In the genomic region with DNA sequence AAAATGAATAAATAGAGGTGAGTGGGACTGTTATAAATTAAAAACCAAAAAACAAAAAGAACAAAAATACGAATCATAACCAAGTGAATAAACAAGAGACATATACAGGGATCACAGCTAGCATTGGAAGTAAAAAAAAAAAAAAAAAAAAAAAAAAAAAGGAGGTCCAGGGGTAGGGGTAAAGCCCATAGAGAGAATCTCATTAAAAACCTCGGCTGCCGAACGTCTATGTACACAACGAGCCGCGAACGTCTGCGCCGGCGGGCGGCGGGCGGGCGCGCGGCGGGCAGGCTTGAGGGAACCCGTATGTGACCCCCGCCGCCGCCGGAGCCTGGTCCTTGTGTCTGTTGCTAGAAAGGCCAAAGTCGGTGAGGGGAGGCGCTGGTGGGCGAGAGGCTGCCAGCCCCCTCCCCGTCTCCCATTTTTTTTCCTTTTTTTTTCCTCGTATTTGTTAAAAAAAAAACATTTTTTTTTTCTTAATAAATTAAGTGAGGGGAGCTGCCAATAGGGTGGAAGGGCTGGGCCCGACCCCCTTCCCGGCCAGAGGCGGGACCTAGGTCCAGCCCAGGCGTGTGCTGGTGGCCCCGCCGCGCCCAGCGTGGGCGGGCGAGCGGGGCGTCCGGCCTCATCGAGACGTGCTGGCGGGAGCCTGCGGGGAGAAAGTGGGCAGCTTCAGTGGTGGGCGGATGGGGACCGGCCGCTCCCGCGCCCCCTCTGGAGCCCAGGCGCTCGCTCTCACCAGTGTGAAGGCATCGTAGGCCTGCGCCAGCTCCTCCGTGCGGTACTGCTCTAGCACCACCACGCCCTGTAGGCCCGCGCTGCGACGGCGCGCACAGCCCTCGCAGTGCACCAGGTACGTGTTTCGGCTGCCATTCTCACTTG, we compare ENCODE assay signal across 9 mouse cellular contexts. TPM values are rescaled to one million over a fixed set of nuclear protein-coding genes. Genes with fewer than 3 reads are reported as not detected.
DNase-seq lines count a peak whose midpoint lies in the region; ATAC-seq lines count a peak whose summit lies in the region.
"Had no signal": no experiment of that assay in that cellular context is flagged by ENCODE, and none has a peak within 500 bp of the region (broad histone marks: within the 10 kb centered on the region; RNA-seq: fewer than 3 reads in every experiment).

No protein-coding gene starts in this region.

- ATAC-seq in hindbrain, embryonic 12.5 days (ENCODE audit: low FRiP score) = no peak
- ATAC-seq in midbrain, embryonic 14.5 days (ENCODE audit: low FRiP score, low TSS enrichment) = no peak
- ATAC-seq in megakaryocyte-erythroid progenitor cell, adult 5-6 weeks (replicated peaks; ENCODE audit: low FRiP score, low TSS enrichment, poor library complexity, severe bottlenecking) = no peak

- 16% methylated on average over 66 of the region's 66 CpGs for WGBS in hindbrain, embryonic 12.5 days
- WGBS in midbrain, embryonic 14.5 days = 16% methylated on average over 65 of the region's 66 CpGs

- DNase-seq in adrenal gland, postnatal 14 days = peak; percentile 42
- no peak for DNase-seq in adrenal gland, adult 2 months
- DNase-seq in thymus, postnatal 4 days = peak; percentile 54
- DNase-seq in thymus, postnatal 0 days (ENCODE audit: low spot score) = no peak
- peak; percentile 56 for DNase-seq in midbrain, embryonic 14.5 days
- DNase-seq in natural killer cell, adult 2 months (ENCODE audit: low spot score in 2 of 2) = no peak

- 0 out of 2 replicates have a peak overlapping the region, but pooled peaks have one; percentile 15 for H3K4me2 ChIP-seq in hindbrain, embryonic 12.5 days (replicated peaks)
- no peak overlapping the region for H3K4me2 ChIP-seq in midbrain, embryonic 14.5 days (ENCODE audit: low read length)

- H3K4me3 ChIP-seq in hindbrain, embryonic 12.5 days = no peak overlapping the region
- no peak overlapping the region for H3K4me3 ChIP-seq in midbrain, embryonic 14.5 days (replicated peaks; ENCODE audit: low read depth, low read length)

- no peaks in the 10 kb centered on the region for H3K9me3 ChIP-seq in hindbrain, embryonic 12.5 days (replicated peaks)
- no peaks in the 10 kb centered on the region for H3K9me3 ChIP-seq in midbrain, embryonic 14.5 days (ENCODE audit: control insufficient read depth, low read length)

- H3K27me3 ChIP-seq in hindbrain, embryonic 12.5 days = peaks cover 26% of the 10 kb centered on the region
- H3K27me3 ChIP-seq in midbrain, embryonic 14.5 days (ENCODE audit: control insufficient read depth, insufficient read depth, low read length) = no peaks in the 10 kb centered on the region

- no peak overlapping the region for H3K27ac ChIP-seq in hindbrain, embryonic 12.5 days
- H3K27ac ChIP-seq in midbrain, embryonic 14.5 days (replicated peaks; ENCODE audit: low read depth, low read length) = no peak overlapping the region
- H3K27ac ChIP-seq: liver, embryonic 14.5 days had no signal

- peak overlapping the region; percentile 38 for H3K9ac ChIP-seq in hindbrain, embryonic 12.5 days
- H3K9ac ChIP-seq in midbrain, embryonic 14.5 days (replicated peaks; ENCODE audit: low read length) = no peak overlapping the region; the same call in 1 of the 2 replicates
- H3K9ac ChIP-seq: liver, embryonic 14.5 days had no signal

- peaks cover 53% of the 10 kb centered on the region for H3K36me3 ChIP-seq in hindbrain, embryonic 12.5 days
- H3K36me3 ChIP-seq in midbrain, embryonic 14.5 days (ENCODE audit: control insufficient read depth, insufficient read depth, low read length) = peaks cover 66% of the 10 kb centered on the region

- peaks cover 34% of the 10 kb centered on the region for H3K4me1 ChIP-seq in hindbrain, embryonic 12.5 days
- peaks cover 14% of the 10 kb centered on the region; the same call in 1 of the 2 replicates for H3K4me1 ChIP-seq in midbrain, embryonic 14.5 days (ENCODE audit: control insufficient read depth, insufficient read depth, low read length)

RNA-seq across cellular contexts. Expression of a gene that starts 1.4 kb away (rescaled TPM):
- 29.5 and 30.2 TPM in 2 replicates for total RNA-seq in adrenal gland, postnatal 14 days (2021)
- 10 to 100 TPM; 10.8 to 16.0 TPM for total RNA-seq in adrenal gland, adult 2 months (2021)
- polyA plus RNA-seq in adrenal gland, adult 2 months (2012; rRNA removed) = 86.3 and 94.7 TPM in 2 replicates
- 10.4 and 12.9 TPM in 2 replicates for polyA plus RNA-seq in thymus, postnatal 0 days (2015; fragmentation: Nextera tagmentation; extraction: Ambion mirVana)
- 13.2 and 14.8 TPM in 2 replicates for polyA plus RNA-seq in hindbrain, embryonic 12.5 days (2016; fragmentation: Nextera tagmentation; extraction: Ambion mirVana)
- 2.6 and 4.9 TPM in 2 replicates for polyA plus RNA-seq in midbrain, embryonic 14.5 days (2014; fragmentation: Nextera tagmentation; extraction: Ambion mirVana)
- 0.37 TPM in 1 of 2 replicates, not detected in the other for total RNA-seq in megakaryocyte-erythroid progenitor cell, adult 5-6 weeks (2014; fragmentation: Nextera tagmentation)
- not detected in 2 replicates for total RNA-seq in megakaryocyte-erythroid progenitor cell, adult 5-6 weeks (2017)

RNA-seq across cellular contexts. Expression of a gene that starts 4.0 kb away (rescaled TPM):
- total RNA-seq in adrenal gland, postnatal 14 days (2021) = 34.2 and 42.6 TPM in 2 replicates
- total RNA-seq in adrenal gland, adult 2 months (2021) = 10 to 100 TPM; 44.2 to 59.7 TPM
- polyA plus RNA-seq in adrenal gland, adult 2 months (2012; rRNA removed) = 10.7 and 11.8 TPM in 2 replicates
- polyA plus RNA-seq in thymus, postnatal 0 days (2015; fragmentation: Nextera tagmentation; extraction: Ambion mirVana) = 25.9 and 28.3 TPM in 2 replicates
- 48.0 and 50.5 TPM in 2 replicates for polyA plus RNA-seq in hindbrain, embryonic 12.5 days (2016; fragmentation: Nextera tagmentation; extraction: Ambion mirVana)
- polyA plus RNA-seq in midbrain, embryonic 14.5 days (2014; fragmentation: Nextera tagmentation; extraction: Ambion mirVana) = 17.0 and 24.8 TPM in 2 replicates
- 16.2 and 20.9 TPM in 2 replicates for total RNA-seq in megakaryocyte-erythroid progenitor cell, adult 5-6 weeks (2014; fragmentation: Nextera tagmentation)
- 36.7 and 41.7 TPM in 2 replicates for total RNA-seq in megakaryocyte-erythroid progenitor cell, adult 5-6 weeks (2017)

RNA-seq across cellular contexts. Expression of a gene that starts 4.2 kb away (rescaled TPM):
- 124 and 137 TPM in 2 replicates for total RNA-seq in adrenal gland, postnatal 14 days (2021)
- 100 to 1,000 TPM; 124 to 157 TPM for total RNA-seq in adrenal gland, adult 2 months (2021)
- polyA plus RNA-seq in adrenal gland, adult 2 months (2012; rRNA removed) = 175 and 193 TPM in 2 replicates
- 194 and 211 TPM in 2 replicates for polyA plus RNA-seq in thymus, postnatal 0 days (2015; fragmentation: Nextera tagmentation; extraction: Ambion mirVana)
- 94.0 and 103 TPM in 2 replicates for polyA plus RNA-seq in hindbrain, embryonic 12.5 days (2016; fragmentation: Nextera tagmentation; extraction: Ambion mirVana)
- polyA plus RNA-seq in midbrain, embryonic 14.5 days (2014; fragmentation: Nextera tagmentation; extraction: Ambion mirVana) = 97.6 and 123 TPM in 2 replicates
- 161 and 169 TPM in 2 replicates for total RNA-seq in megakaryocyte-erythroid progenitor cell, adult 5-6 weeks (2014; fragmentation: Nextera tagmentation)
- total RNA-seq in megakaryocyte-erythroid progenitor cell, adult 5-6 weeks (2017) = 156 and 170 TPM in 2 replicates

RNA-seq across cellular contexts. Expression of a gene that starts 14.0 kb away (rescaled TPM):
- total RNA-seq in adrenal gland, postnatal 14 days (2021) = 53.7 and 61.3 TPM in 2 replicates
- total RNA-seq in adrenal gland, adult 2 months (2021) = 10 to 100 TPM; 31.4 to 41.5 TPM
- 17.4 and 18.7 TPM in 2 replicates for polyA plus RNA-seq in adrenal gland, adult 2 months (2012; rRNA removed)
- polyA plus RNA-seq in thymus, postnatal 0 days (2015; fragmentation: Nextera tagmentation; extraction: Ambion mirVana) = 31.5 and 45.6 TPM in 2 replicates
- 51.4 and 51.6 TPM in 2 replicates for polyA plus RNA-seq in hindbrain, embryonic 12.5 days (2016; fragmentation: Nextera tagmentation; extraction: Ambion mirVana)
- polyA plus RNA-seq in midbrain, embryonic 14.5 days (2014; fragmentation: Nextera tagmentation; extraction: Ambion mirVana) = 41.1 and 41.2 TPM in 2 replicates
- 19.3 and 22.1 TPM in 2 replicates for total RNA-seq in megakaryocyte-erythroid progenitor cell, adult 5-6 weeks (2014; fragmentation: Nextera tagmentation)
- total RNA-seq in megakaryocyte-erythroid progenitor cell, adult 5-6 weeks (2017) = 1.6 and 2.7 TPM in 2 replicates

RNA-seq across cellular contexts. Expression of a gene that starts 30.2 kb away (rescaled TPM):
- total RNA-seq in adrenal gland, postnatal 14 days (2021) = 109 and 118 TPM in 2 replicates
- 10 to 100 TPM; 71.0 to 92.8 TPM for total RNA-seq in adrenal gland, adult 2 months (2021)
- polyA plus RNA-seq in adrenal gland, adult 2 months (2012; rRNA removed) = 83.4 and 107 TPM in 2 replicates
- polyA plus RNA-seq in thymus, postnatal 0 days (2015; fragmentation: Nextera tagmentation; extraction: Ambion mirVana) = 10.7 and 13.2 TPM in 2 replicates
- 93.4 and 97.6 TPM in 2 replicates for polyA plus RNA-seq in hindbrain, embryonic 12.5 days (2016; fragmentation: Nextera tagmentation; extraction: Ambion mirVana)
- polyA plus RNA-seq in midbrain, embryonic 14.5 days (2014; fragmentation: Nextera tagmentation; extraction: Ambion mirVana) = 77.5 and 80.8 TPM in 2 replicates
- total RNA-seq in megakaryocyte-erythroid progenitor cell, adult 5-6 weeks (2014; fragmentation: Nextera tagmentation) = 45.7 and 57.3 TPM in 2 replicates
- 21.0 and 49.2 TPM in 2 replicates for total RNA-seq in megakaryocyte-erythroid progenitor cell, adult 5-6 weeks (2017)

Comparison
In these comparisons a context has a peak if more than half of its experiments do, and no peak if none do; other contexts are left out.
1. DNase-seq: peak in adrenal gland, postnatal 14 days (single experiment), thymus, postnatal 4 days (single experiment) and midbrain, embryonic 14.5 days (single experiment); none in adrenal gland, adult 2 months (single experiment), thymus, postnatal 0 days (single experiment) and natural killer cell, adult 2 months (0 of 2).